In genomic region chr2:143846799-143847198, GRCm38 (mm10) we compare ENCODE assay signal across 9 mouse cellular contexts. TPM values are rescaled to one million over a fixed set of nuclear protein-coding genes. Genes with fewer than 3 reads are reported as not detected.
A peak's percentile ranks its signal among the peaks of the same experiment; 100 is the strongest.
DNase-seq lines count a peak whose midpoint lies in the region; ATAC-seq and TF ChIP-seq lines count a peak whose summit lies in the region.
"Had no signal": no experiment of that assay in that cellular context is flagged by ENCODE, and none has a peak within 500 bp of the region (broad histone marks: within the 10 kb centered on the region; RNA-seq: fewer than 3 reads in every experiment).

No protein-coding gene starts in this region.

- peaks cover 0 to 5% of the 10 kb centered on the region in 2 experiments; a peak in 2 of 4 replicates for H3K4me1 ChIP-seq in MEL (ENCODE audit: control insufficient read depth in 1 of 2, insufficient read depth in 2 of 2, low read length in 2 of 2)
- peaks cover 15% of the 10 kb centered on the region for H3K4me1 ChIP-seq in lung, postnatal 0 days (ENCODE audit: insufficient read depth, low read depth, low read length)
- H3K4me1 ChIP-seq: limb, embryonic 12.5 days had no signal

- DNase-seq in MEL (ENCODE audit: low read depth, low spot score): peak; percentile 36
- peak; percentile 62 for DNase-seq in adrenal gland, postnatal 10 days
- peak; percentile 43 for DNase-seq in heart, postnatal 25 days (ENCODE audit: low spot score)
- DNase-seq in lung, postnatal 0 days (ENCODE audit: low spot score): peak; percentile 92
- no peak for DNase-seq in spleen, postnatal 10 days (ENCODE audit: low spot score in 2 of 2)
- DNase-seq in layer of hippocampus, postnatal 25 days (ENCODE audit: extremely low spot score in 1 of 2, low spot score in 1 of 2): no peak

- no peak overlapping the region for H3K27ac ChIP-seq in MEL (ENCODE audit: control insufficient read depth, low read depth, low read length)
- peak overlapping the region; percentile 82 for H3K27ac ChIP-seq in lung, postnatal 0 days (ENCODE audit: low read length)
- H3K27ac ChIP-seq: limb, embryonic 12.5 days had no signal

- H3K9me3 ChIP-seq in MEL (replicated peaks; ENCODE audit: insufficient read depth, low read length): no peaks in the 10 kb centered on the region
- no peaks in the 10 kb centered on the region for H3K9me3 ChIP-seq in lung, postnatal 0 days (ENCODE audit: low read length)
- H3K9me3 ChIP-seq: limb, embryonic 12.5 days had no signal

- WGBS in lung, postnatal 0 days: 28% methylated on average over 4 of the region's 4 CpGs

- TF ChIP-seq POLR2A in MEL (IDR thresholded peaks at IDR 0.05; ENCODE audit: control insufficient read depth in 1 of 2, insufficient read depth in 1 of 2, low read depth in 1 of 2, low read length in 2 of 2, poor library complexity in 1 of 2): no peak

- TF ChIP-seq RAD21 in MEL (IDR thresholded peaks at IDR 0.05; ENCODE audit: low read depth, low read length): no peak

- H3K4me3 ChIP-seq in MEL (ENCODE audit: control insufficient read depth in 1 of 2, insufficient read depth in 1 of 2, low read depth in 2 of 2, low read length in 2 of 2): no peak overlapping the region
- H3K4me3 ChIP-seq in lung, postnatal 0 days (ENCODE audit: low read depth, low read length): no peak overlapping the region
- H3K4me3 ChIP-seq: limb, embryonic 12.5 days had no signal

- H3K9ac ChIP-seq in MEL (ENCODE audit: control insufficient read depth, low read depth, low read length, poor library complexity, severe bottlenecking): no peak overlapping the region
- no peak overlapping the region for H3K9ac ChIP-seq in lung, postnatal 0 days (replicated peaks; ENCODE audit: low read depth)
- H3K9ac ChIP-seq: limb, embryonic 12.5 days had no signal

- intact Hi-C loops in heart, postnatal 25 days (cut with DNase I): no loop called here

- no peaks in the 10 kb centered on the region for H3K79me2 ChIP-seq in MEL (ENCODE audit: control insufficient read depth, insufficient read depth, low read length, poor library complexity)

- no peak overlapping the region for H3K4me2 ChIP-seq in lung, postnatal 0 days (replicated peaks; ENCODE audit: low read depth, low read length)
- H3K4me2 ChIP-seq: limb, embryonic 12.5 days had no signal

- no peak for TF ChIP-seq CTCF in MEL (IDR thresholded peaks at IDR 0.05 in 2 of 3, conservative IDR thresholded peaks at IDR 0.05 in 1 of 3; ENCODE audit: control insufficient read depth in 1 of 3, insufficient read depth in 1 of 3, low read depth in 2 of 3, low read length in 3 of 3, poor library complexity in 1 of 3, severe bottlenecking in 1 of 3)
- no peak for TF ChIP-seq CTCF in lung, postnatal 0 days (IDR thresholded peaks at IDR 0.05)

- no peak for TF ChIP-seq EP300 in MEL (IDR thresholded peaks at IDR 0.05; ENCODE audit: low read depth in 1 of 2, low read length in 2 of 2)
- peak; percentile 60 for TF ChIP-seq EP300 in lung, postnatal 0 days (IDR thresholded peaks at IDR 0.05)

- peak; percentile 91 for ATAC-seq in lung, postnatal 0 days
- no peak; the same call in 1 of the 2 replicates for ATAC-seq in frontal cortex, adult (ENCODE audit: low TSS enrichment)
- ATAC-seq: activated CD4-positive, CD25-positive, alpha-beta regulatory T cell, adult 4 months had no signal

- H3K27me3 ChIP-seq in MEL (ENCODE audit: control insufficient read depth in 1 of 2, insufficient read depth in 2 of 2, low read length in 2 of 2): no peaks in the 10 kb centered on the region
- H3K27me3 ChIP-seq in lung, postnatal 0 days (replicated peaks; ENCODE audit: insufficient read depth, low read length): no peaks in the 10 kb centered on the region
- H3K27me3 ChIP-seq: limb, embryonic 12.5 days had no signal

- peaks cover 0 to 10% of the 10 kb centered on the region in 2 experiments; a peak in 2 of 4 replicates for H3K36me3 ChIP-seq in MEL (ENCODE audit: control insufficient read depth in 1 of 2, insufficient read depth in 2 of 2, low read length in 2 of 2)
- no peaks in the 10 kb centered on the region for H3K36me3 ChIP-seq in lung, postnatal 0 days (ENCODE audit: insufficient read depth, low read length)
- H3K36me3 ChIP-seq: limb, embryonic 12.5 days had no signal

TF ChIP-seq in MEL, 35 proteins besides CTCF, POLR2A, EP300 and RAD21:
- TF ChIP-seq MAFK (IDR thresholded peaks at IDR 0.05; ENCODE audit: borderline replicate concordance, low read depth, low read length) (no peak), CHD2 (IDR thresholded peaks at IDR 0.05; ENCODE audit: low read length) (no peak), GABPA (IDR thresholded peaks at IDR 0.05; ENCODE audit: low read depth, low read length) (no peak), SMC3 (IDR thresholded peaks at IDR 0.05; ENCODE audit: low read depth, low read length) (no peak), POLR2AphosphoS2 (IDR thresholded peaks at IDR 0.05; ENCODE audit: low read length) (no peak), MYC (IDR thresholded peaks at IDR 0.05; ENCODE audit: low read depth, low read length) (no peak), BHLHE40 (IDR thresholded peaks at IDR 0.05; ENCODE audit: borderline replicate concordance, low read depth, low read length) (no peak), SIN3A (IDR thresholded peaks at IDR 0.05; ENCODE audit: low read length) (no peak), TAL1 (IDR thresholded peaks at IDR 0.05; ENCODE audit: low read length) (no peak), GATA1 (IDR thresholded peaks at IDR 0.05; ENCODE audit: low read depth, low read length) (no peak), MEF2A (IDR thresholded peaks at IDR 0.05; ENCODE audit: extremely low read depth, insufficient replicate concordance, low read depth, low read length, poor library complexity, severe bottlenecking) (no peak), TBP (IDR thresholded peaks at IDR 0.05; ENCODE audit: low read depth, low read length) (no peak), USF1 (IDR thresholded peaks at IDR 0.05; ENCODE audit: low read depth, low read length) (no peak), JUND (IDR thresholded peaks at IDR 0.05; ENCODE audit: low read depth, low read length) (no peak)

RNA-seq across cellular contexts. Expression of gene Bfsp1, which starts 16.2 kb away (rescaled TPM):
- 3.1 and 3.4 TPM in 2 replicates for total RNA-seq in MEL (2012; rRNA removed)
- polyA plus RNA-seq in MEL (2012; ENCODE audit: insufficient read depth in 1 of 2, insufficient read length in 2 of 2, low read depth in 1 of 2, low replicate concordance in 2 of 2, missing spikeins in 1 of 2): 1 to 10 TPM in 1 of 2 experiments, not detected in 1; 2.7 TPM
- total RNA-seq in adrenal gland, postnatal 10 days (2021): 1 to 10 TPM in 1 of 2 experiments, under 1 TPM in 1; 0.87 to 1.3 TPM
- total RNA-seq in heart, postnatal 25 days (2021): under 1 TPM; 0.34 TPM
- 3.2 and 4.7 TPM in 2 replicates for polyA plus RNA-seq in lung, postnatal 0 days (2015; fragmentation: Nextera tagmentation; extraction: Ambion mirVana)
- total RNA-seq in layer of hippocampus, postnatal 25 days (2021): under 1 TPM; 0.77 to 0.86 TPM

Comparison
In these comparisons a context has a peak if more than half of its experiments do, and no peak if none do; other contexts are left out.
1. DNase-seq: peak in MEL (single experiment), adrenal gland, postnatal 10 days (single experiment), heart, postnatal 25 days (single experiment) and lung, postnatal 0 days (single experiment); none in spleen, postnatal 10 days (0 of 2) and layer of hippocampus, postnatal 25 days (0 of 2).